Mouse (Mus musculus) testis, adult 10 weeks (tissue): Measurements from ENCODE around the gene Ice2. TPM values are rescaled to one million over a fixed set of nuclear protein-coding genes. Genes with fewer than 3 reads are reported as not detected.

Experiments
- polyA plus RNA-seq: library from polyadenylated mRNA; stranded (reverse); fragments of 350-450 nt; fragmentation: Illumina TruSeq; extraction: RNeasy Lipid Tissue Mini Kit (QIAGEN cat#74804); gene quantifications from one replicate; pipeline ENCODE4 v1.2.3, GENCODE M21; 2014; ENCODE audit warnings: low read depth, low replicate concordance

Gene Ice2
- 20.9 TPM for polyA plus RNA-seq

DNA sequence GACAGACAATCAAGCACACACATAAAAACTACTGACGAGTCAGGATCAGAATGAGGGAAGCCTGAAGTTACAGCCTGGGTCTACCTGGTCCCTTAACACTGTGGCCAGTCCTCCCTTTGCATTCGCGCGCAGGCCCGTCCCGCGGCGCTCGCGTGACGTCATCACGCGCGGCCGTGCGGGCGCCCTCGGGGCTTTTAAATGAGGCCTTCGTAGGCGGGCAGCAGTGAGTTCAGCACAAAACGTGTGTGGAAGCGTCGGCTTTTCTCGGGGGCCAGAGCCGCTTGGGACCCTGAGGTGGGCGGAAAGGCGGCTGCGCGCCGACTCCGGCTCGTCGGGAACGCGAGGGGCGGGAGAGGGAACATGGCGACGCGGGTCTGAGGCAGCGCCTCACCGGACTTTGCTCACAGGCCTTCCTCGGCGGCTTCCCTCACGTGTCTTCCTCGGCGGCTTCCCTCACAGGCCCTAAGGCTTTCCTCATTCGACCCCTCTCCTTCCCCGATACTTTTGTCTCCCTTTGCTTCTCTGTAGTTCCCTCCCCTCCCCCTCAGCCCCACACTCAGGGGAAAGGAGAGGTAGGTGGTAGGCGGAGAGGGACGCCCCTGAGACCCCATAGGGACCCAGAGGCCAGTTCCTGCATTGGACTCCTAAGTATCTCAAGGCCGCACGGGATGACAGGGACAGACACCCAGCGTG, at the start of gene Ice2:
TSS of gene Ice2 (plus strand) at position 147 of the 693 bp plus-strand sequence.

GRCm38 (mm10) chr9:69453066-69453900, 55.6 kb downstream of the Ice2 start, which contains the start of gene Anxa2:
TSS of gene Anxa2 (plus strand) at chr9:69453620.

Other genes with a start within 250 kb of the Ice2 start
- 26.5 TPM for gene Anxa2, start 55.7 kb downstream of the Ice2 start, polyA plus RNA-seq